Mouse (Mus musculus) intestine, embryonic 16.5 days (tissue): ENCODE measurements around the gene Tex22. TPM values are rescaled to one million over a fixed set of nuclear protein-coding genes. Genes with fewer than 3 reads are reported as not detected.

Experiments used
- ATAC-seq: fragments of 200-750 bp; cut with Nextera tagmentation; 2 replicates; pipeline ENCODE4 v1.8.0; 2017; ENCODE audit warnings: moderate TSS enrichment, moderate library complexity
- H3K27ac ChIP-seq: fragments of 300-500 bp; sonication (generic); 2 replicates; pipeline ENCODE4 v1.5.1; 2014; ENCODE audit warnings: mild to moderate bottlenecking, low read length
- H3K27me3 ChIP-seq: fragments of 300-500 bp; sonication (generic); replicated peaks from 2 replicates; pipeline ENCODE4 v1.6.1; 2014; ENCODE audit warnings: low read length, control low read depth, mixed read lengths; ENCODE audit not compliant: control insufficient read depth, insufficient read depth
- H3K36me3 ChIP-seq: fragments of 300-500 bp; sonication (generic); 2 replicates; pipeline ENCODE4 v1.6.1; 2014; ENCODE audit warnings: low read length, control low read depth; ENCODE audit not compliant: control insufficient read depth, insufficient read depth
- H3K4me1 ChIP-seq: fragments of 300-500 bp; sonication (generic); 2 replicates; pipeline ENCODE4 v1.6.1; 2014; ENCODE audit warnings: low read length, control low read depth, mixed read lengths; ENCODE audit not compliant: control insufficient read depth, insufficient read depth
- H3K4me2 ChIP-seq: fragments of 300-500 bp; sonication (generic); 2 replicates; pipeline ENCODE4 v1.6.1; 2014; ENCODE audit warnings: low read depth, low read length, control low read depth
- H3K4me3 ChIP-seq: fragments of 300-500 bp; sonication (generic); 2 replicates; pipeline ENCODE4 v1.5.1; 2014; ENCODE audit warnings: mild to moderate bottlenecking, low read length
- H3K9ac ChIP-seq: fragments of 300-500 bp; sonication (generic); 2 replicates; pipeline ENCODE4 v1.6.1; 2014; ENCODE audit warnings: low read depth, low read length
- H3K9me3 ChIP-seq: fragments of 300-500 bp; sonication (generic); 2 replicates; pipeline ENCODE4 v1.6.1; 2016; ENCODE audit warnings: low read length, control low read depth; ENCODE audit not compliant: control insufficient read depth
- WGBS: fragments of 180-500 bp; shearing (Covaris S2); extraction: QIAGEN DNeasy Blood & Tissue Kit; methylation state at CpG from one replicate; pipeline ENCODE4 v1.1.7; 2014; 5-methylcytosine and 5-hydroxymethylcytosine counted together
- polyA plus RNA-seq: library from polyadenylated mRNA; unstranded; fragments of >200 nt; fragmentation: Nextera tagmentation; extraction: Ambion mirVana; gene quantifications from 2 replicates; pipeline ENCODE4 v1.2.1, GENCODE M21; 2015

The Tex22 gene
- polyA plus RNA-seq, 1 experiment from 2014 or later = not detected

DNA sequence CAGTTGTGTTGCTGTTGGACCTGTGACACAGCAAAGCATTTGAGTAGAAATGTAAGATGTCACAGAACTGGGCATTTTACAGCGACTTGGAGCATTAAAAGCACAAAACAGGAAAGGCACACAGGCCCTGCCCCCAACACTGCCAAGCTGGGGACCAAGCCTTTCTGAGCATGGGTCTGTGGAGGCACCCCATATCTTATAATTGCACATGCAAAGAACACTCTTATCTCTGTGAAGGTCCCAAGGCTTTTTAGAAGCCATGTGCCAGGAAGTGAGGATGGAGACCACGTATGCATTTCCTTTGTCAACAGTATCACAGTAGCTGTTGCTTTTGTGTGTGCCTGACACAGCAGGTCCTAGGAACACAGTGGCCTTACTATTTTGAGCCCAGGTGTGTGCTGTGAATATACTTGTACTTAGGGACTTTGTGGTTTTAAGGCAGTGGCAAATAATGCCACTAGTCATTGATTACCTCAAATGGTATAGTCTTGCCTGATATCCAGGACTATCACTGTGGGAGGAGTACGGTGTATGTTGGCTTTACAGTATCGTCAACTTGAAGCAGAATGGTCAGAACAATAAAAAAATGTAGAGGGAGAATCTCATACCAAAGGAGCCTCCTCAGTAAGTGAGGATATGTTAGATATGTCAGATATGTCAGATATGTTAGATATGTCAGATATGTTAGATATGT, 33.3 kb downstream of the Tex22 start:
- Histone ChIP-seq H3K36me3 (no peaks in the 10 kb centered on the region), H3K9ac (no peak overlapping the region), H3K9me3 (no peaks in the 10 kb centered on the region; the same call in 1 of the 2 replicates), H3K4me1 (peaks cover 8% of the 10 kb centered on the region; the same call in 1 of the 2 replicates), H3K4me2 (no peak overlapping the region), H3K27me3 (no peaks in the 10 kb centered on the region), H3K4me3 (no peak overlapping the region), H3K27ac (no peak overlapping the region)
- 71% methylated on average over 4 of the region's 4 CpGs for WGBS
- ATAC-seq = peak; percentile 53

DNA sequence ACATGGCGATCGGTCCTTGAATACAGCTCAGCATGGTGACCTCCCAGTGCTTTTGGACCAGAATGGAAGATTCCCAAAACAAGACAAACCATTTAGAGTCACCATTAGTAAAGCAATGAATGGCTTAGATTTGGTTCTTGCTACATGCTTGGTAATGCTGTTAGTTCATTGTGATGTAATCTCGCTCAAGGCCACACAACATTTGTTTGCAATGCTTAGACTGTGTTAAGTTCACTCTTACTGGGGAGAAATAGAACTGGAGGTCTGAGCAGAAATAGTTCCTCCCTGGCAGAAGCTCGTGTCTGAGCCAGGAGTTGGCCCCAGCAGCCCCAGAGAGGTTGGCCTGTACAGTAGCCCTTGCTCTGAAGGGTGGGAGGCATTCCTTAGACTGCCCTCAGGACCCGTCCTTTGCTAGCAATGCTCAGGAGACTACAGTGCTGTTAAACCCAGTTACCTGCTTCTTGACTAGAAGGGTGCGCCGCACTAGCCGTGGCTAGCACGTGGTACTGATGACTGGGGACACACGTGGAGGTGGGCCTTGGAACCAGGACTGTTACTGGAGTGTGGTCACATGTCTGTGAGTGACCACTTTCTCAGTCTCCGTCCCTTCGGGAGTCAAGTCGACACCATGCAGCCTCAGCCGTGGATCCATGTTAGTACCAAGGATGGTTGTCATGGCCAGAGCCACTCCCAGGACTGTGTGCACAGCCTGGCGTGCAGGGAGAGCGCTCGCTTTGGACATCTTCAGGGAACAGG, 34.4 kb downstream of the Tex22 start:
- 86% methylated on average over 17 of the region's 17 CpGs for WGBS
- H3K4me1 ChIP-seq = peaks cover 5% of the 10 kb centered on the region; the same call in 1 of the 2 replicates
- no peak overlapping the region for H3K27ac ChIP-seq
- ATAC-seq = no peak; the same call in 1 of the 2 replicates
- no peak overlapping the region for H3K9ac ChIP-seq
- H3K9me3 ChIP-seq = no peaks in the 10 kb centered on the region; the same call in 1 of the 2 replicates
- H3K4me3 ChIP-seq = no peak overlapping the region
- H3K27me3 ChIP-seq = no peaks in the 10 kb centered on the region
- no peaks in the 10 kb centered on the region for H3K36me3 ChIP-seq
- no peak overlapping the region for H3K4me2 ChIP-seq

DNA sequence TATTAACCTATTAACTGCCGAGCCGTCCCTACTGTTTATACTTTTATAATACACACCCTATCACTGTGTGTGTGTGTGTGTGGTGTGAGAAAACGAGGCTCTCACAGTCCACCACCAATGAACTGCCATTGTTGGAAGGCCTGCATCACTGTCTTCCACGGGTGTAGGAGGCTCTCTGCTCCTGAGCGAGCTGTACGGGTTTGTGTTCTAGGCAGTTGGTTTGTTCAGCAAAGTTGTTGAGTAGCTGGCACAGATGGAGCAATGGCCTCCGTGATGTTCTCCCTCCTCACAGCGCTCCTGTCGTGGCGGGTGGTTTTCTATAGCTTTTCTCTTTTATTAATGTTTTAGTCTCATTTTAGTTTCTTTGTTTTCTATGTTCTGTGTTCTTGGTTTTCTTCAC, 35.5 kb downstream of the Tex22 start:
- Histone ChIP-seq H3K9ac (no peak overlapping the region), H3K4me3 (no peak overlapping the region), H3K9me3 (no peaks in the 10 kb centered on the region; the same call in 1 of the 2 replicates), H3K27ac (no peak overlapping the region), H3K27me3 (no peaks in the 10 kb centered on the region), H3K4me1 (peaks cover 3% of the 10 kb centered on the region), H3K36me3 (no peaks in the 10 kb centered on the region), H3K4me2 (no peak overlapping the region)
- no peak for ATAC-seq
- 83% methylated on average over 10 of the region's 10 CpGs for WGBS

DNA sequence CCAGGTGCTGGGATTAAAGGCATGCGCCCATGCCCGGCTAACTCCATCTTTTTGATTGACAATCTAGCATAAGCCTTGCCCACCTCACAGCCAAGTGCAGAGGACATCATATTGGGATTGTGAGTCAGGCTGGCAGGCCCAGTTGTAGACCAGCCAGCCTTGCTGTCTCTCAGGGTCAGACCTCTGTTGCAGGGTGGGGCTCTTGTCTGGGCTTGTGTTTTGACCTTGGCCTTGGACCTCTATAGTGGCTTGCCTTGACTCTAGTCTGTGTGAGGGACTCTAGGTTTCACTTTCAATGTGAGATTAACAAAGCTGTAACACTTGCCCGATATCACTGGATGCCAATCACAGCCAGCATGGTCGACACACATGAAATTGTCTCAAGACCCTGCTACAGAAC, 39.8 kb downstream of the Tex22 start:
- Histone ChIP-seq H3K4me3 (no peak overlapping the region), H3K9ac (no peak overlapping the region), H3K27me3 (no peaks in the 10 kb centered on the region), H3K4me2 (no peak overlapping the region), H3K36me3 (peaks cover 12% of the 10 kb centered on the region), H3K4me1 (peaks cover 5% of the 10 kb centered on the region), H3K9me3 (no peaks in the 10 kb centered on the region), H3K27ac (no peak overlapping the region)
- ATAC-seq = peak; percentile 21; the same call in 1 of the 2 replicates
- 91% methylated on average over 4 of the region's 4 CpGs for WGBS

DNA sequence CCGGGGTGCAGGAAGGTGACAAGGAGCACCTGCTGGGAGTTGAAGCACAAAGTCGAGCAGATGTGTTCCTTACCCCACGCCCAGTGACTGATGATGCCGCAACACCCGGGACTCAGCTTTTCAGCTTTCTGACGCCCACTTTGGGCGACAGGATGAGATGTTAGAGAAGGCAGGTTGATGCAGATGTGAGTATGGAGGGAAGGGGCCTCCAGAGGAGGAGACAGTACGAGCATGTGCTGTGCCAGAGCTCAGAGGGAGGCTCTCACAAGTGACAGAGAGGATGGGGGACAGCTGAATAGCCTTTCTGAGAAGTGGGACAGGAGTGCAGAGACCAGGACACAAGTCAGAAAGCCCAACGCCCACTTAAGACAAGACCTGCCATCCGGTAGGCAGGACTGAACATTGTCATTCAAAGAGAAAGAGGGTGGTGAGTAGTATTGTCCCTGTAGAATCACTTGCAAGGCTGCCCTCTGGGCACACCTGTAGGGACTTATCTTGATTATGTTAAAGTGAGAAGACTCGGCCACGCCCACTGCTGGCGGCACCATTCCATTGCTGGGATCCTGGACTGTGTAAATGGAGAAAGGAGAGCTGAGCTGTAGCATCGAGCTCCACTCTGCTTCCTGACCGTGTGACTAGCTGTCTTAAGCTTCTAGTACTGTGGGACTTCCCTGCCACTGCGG, 40.7 kb downstream of the Tex22 start:
- H3K9ac ChIP-seq = no peak overlapping the region
- no peaks in the 10 kb centered on the region for H3K9me3 ChIP-seq
- 74% methylated on average over 16 of the region's 16 CpGs for WGBS
- no peak overlapping the region for H3K27ac ChIP-seq
- H3K4me3 ChIP-seq = no peak overlapping the region
- peak; percentile 37; the same call in 1 of the 2 replicates for ATAC-seq
- no peaks in the 10 kb centered on the region for H3K27me3 ChIP-seq
- peaks cover 12% of the 10 kb centered on the region for H3K36me3 ChIP-seq
- no peak overlapping the region for H3K4me2 ChIP-seq
- peaks cover 5% of the 10 kb centered on the region for H3K4me1 ChIP-seq

DNA sequence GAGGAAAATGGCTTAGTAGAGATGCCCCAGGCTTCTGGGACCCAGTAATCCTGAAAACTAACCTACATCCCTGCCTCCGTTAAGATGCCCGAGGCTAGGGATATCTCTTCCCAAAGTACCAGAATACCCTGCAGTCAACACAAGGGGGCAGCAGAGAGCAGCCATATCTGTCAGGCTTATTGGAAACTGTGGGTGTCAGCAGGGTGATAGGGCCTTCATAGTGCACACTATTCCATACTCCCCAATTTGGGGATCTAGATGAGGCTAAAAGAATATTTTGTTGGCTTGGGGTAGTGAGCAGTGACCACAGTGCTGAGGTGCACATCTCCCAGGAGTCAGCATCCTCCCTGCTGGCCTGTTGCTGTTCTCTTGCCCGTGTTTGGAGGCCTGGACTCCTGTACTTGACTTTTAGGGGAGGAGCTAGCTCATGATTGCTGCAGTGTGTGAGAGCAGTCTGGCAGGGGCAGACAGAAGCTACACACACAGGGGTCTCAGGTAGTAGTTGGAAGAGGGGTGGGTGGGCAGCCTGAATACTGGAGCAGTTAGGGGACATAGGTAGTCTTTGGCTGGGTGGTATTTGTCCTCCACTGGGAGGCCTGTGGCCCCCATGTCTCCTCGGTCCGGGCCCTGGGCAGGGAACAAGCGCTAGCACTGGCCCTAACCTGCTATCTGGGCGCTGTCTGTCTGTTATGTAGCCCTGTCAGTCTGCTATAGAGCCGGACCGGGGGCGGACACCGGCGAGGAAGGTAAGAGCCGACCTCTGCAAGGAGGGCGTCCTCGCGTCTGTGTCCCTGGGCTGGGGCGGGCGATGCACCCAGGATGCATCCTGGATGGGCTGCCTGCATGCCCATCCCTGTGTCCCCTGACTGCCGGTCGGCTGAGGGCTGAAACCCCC, 45.5 kb downstream of the Tex22 start:
- ATAC-seq = peak; percentile 70
- Histone ChIP-seq H3K27ac (no peak overlapping the region), H3K9ac (no peak overlapping the region), H3K9me3 (no peaks in the 10 kb centered on the region), H3K4me3 (no peak overlapping the region), H3K27me3 (no peaks in the 10 kb centered on the region), H3K36me3 (peaks cover 52% of the 10 kb centered on the region), H3K4me2 (no peak overlapping the region), H3K4me1 (peaks cover 3% of the 10 kb centered on the region; the same call in 1 of the 2 replicates)
- WGBS = 84% methylated on average over 20 of the region's 20 CpGs

DNA sequence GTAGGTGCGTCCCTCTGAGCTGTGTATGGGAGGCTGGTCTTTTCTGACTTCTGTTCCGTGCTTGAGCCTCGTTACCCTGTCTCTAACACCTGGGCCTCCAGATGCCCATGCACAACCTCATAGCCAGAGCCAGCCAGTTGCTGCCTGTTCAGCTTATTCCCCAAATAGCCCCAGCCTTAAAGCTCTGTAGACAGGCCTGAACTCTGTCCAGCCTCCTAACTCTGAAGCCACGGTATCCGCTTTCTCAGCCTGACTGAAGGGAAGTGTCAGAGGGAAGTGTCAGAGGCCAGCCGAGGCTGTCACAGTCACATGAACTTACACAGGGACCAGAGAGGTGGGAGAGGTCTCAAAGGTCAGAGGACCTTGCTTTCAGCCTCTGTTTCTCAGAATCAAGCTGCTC, 50.4 kb downstream of the Tex22 start:
- H3K9me3 ChIP-seq = no peaks in the 10 kb centered on the region
- H3K27me3 ChIP-seq = no peaks in the 10 kb centered on the region
- H3K4me1 ChIP-seq = no peaks in the 10 kb centered on the region
- H3K9ac ChIP-seq = no peak overlapping the region
- 86% methylated on average over 6 of the region's 6 CpGs for WGBS
- H3K36me3 ChIP-seq = peaks cover 58% of the 10 kb centered on the region
- no peak overlapping the region for H3K27ac ChIP-seq
- no peak overlapping the region for H3K4me2 ChIP-seq
- H3K4me3 ChIP-seq = no peak overlapping the region
- peak; percentile 21; the same call in 1 of the 2 replicates for ATAC-seq

DNA sequence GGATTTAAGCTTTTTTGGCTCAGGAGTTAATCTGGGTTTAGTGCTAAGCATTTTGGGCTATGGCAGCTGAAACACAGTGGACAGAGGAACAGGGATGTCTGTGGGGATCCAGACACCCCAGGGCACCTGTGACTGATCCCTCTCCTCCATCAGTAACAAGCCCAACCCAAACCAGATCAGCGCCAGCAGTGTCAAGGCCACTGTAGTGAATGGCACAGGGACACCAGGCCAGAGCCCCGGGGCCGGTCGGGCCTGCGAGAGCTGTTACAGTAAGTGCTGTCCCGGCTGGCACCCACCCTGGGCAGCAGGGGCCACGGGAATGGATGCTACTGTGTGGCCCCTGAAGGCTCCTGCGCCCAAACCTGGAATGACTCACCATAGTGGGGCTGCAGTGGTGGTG, 56.4 kb downstream of the Tex22 start:
- Histone ChIP-seq H3K27me3 (no peaks in the 10 kb centered on the region), H3K4me3 (no peak overlapping the region), H3K4me1 (peaks cover 15% of the 10 kb centered on the region), H3K9ac (no peak overlapping the region), H3K9me3 (no peaks in the 10 kb centered on the region), H3K27ac (no peak overlapping the region), H3K4me2 (no peak overlapping the region), H3K36me3 (peaks cover 58% of the 10 kb centered on the region)
- 97% methylated on average over 8 of the region's 8 CpGs for WGBS
- no peak for ATAC-seq
